Mouse (Mus musculus) megakaryocyte progenitor cell, adult 5-6 weeks (primary cell): ENCODE measurements around the gene Hoxa3. TPM values are rescaled to one million over a fixed set of nuclear protein-coding genes. Genes with fewer than 3 reads are reported as not detected.
A peak's percentile ranks its signal among the peaks of the same experiment; 100 is the strongest.

Source experiments
- ATAC-seq: replicated peaks from 2 replicates; pipeline ENCODE4 v1.8.0; 2016; ENCODE audit warnings: mild to moderate bottlenecking, moderate TSS enrichment, inconsistent platforms; ENCODE audit not compliant: poor library complexity
- total RNA-seq, 2 experiments: library from RNA; stranded (forward) in 1 of 2; stranded (reverse) in 1 of 2; fragments of 157-497, 149-512 nt in 1 of 2; fragments of 200-1000 nt in 1 of 2; gene quantifications; 2 replicates each; pipeline versions ENCODE4 v1.2.3 to v1.2.4; 2015 to 2017

Gene Hoxa3
- total RNA-seq, 2 experiments from 2014 or later, result 0.42 to 2.1 TPM

DNA sequence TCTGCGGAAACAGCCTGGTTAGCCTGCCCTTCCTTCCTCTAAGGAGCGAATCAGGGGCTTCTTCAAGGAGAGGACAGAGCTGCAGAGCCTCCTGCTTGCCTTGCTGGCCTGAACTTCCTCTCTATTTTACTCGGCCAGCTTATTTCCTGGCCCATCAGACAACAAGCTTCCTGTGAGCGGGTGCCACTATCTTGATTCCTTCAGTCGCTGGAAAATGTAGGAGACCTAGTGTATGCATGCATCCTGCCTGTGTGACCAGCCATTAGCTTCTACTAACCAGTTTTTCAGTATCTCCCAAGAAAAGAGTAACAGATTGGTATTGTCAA is 42.3 kb downstream of the Hoxa3 start:
- no peak for ATAC-seq

- no peak for ATAC-seq
Measured at GRCm38 (mm10) chr6:52170166-52170897, 42.8 kb downstream of the Hoxa3 start.

GRCm38 (mm10) chr6:52169499-52170165 is 43.5 kb downstream of the Hoxa3 start:
- no peak for ATAC-seq

- ATAC-seq, result no peak
Measured at GRCm38 (mm10) chr6:52168191-52169055, 44.7 kb downstream of the Hoxa3 start.

DNA sequence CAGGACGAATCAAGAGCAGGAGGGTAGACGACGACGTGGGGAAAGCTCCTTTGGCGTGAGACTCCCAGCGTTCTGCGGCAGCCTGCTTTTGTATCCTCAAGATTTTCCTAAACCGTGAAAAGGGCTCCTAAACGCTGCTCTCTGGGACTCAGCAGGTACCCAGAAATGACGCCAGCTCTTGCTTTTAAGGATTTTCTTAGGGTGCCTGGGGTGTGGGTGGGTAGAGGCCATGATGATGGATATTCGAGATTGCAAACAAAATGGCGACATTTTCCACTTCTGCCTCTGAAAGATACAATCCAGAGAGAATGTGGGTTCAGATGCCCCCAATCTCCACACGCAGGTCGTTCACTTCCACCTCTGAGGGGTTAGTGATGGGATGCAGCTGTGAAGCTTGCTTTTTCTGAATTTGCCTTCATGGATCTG is 45.4 kb downstream of the Hoxa3 start:
- no peak for ATAC-seq

DNA sequence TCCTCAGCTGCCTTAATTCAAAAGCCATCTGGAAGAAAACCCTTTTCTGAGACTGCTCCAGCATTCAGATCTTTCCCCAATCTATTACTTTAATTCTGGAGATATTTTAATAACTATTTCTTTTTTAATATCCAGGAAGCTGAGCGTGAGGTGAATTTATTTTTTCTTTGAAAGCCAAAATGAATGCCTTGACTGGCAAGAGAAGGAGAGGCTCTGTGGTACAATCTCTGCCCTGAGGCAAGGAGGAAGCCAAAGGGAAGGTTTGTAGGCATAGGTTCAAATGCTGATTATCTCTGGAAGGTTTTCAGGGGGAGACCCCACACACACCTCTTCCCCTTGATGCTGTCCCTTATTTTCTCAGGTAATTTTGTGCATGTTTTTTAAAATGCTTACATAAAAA is 46.0 kb downstream of the Hoxa3 start:
- ATAC-seq, result no peak

GRCm38 (mm10) chr6:52166431-52167077 is 46.6 kb downstream of the Hoxa3 start:
- no peak for ATAC-seq

- no peak for ATAC-seq
Measured at GRCm38 (mm10) chr6:52165441-52166370, 47.4 kb downstream of the Hoxa3 start.

DNA sequence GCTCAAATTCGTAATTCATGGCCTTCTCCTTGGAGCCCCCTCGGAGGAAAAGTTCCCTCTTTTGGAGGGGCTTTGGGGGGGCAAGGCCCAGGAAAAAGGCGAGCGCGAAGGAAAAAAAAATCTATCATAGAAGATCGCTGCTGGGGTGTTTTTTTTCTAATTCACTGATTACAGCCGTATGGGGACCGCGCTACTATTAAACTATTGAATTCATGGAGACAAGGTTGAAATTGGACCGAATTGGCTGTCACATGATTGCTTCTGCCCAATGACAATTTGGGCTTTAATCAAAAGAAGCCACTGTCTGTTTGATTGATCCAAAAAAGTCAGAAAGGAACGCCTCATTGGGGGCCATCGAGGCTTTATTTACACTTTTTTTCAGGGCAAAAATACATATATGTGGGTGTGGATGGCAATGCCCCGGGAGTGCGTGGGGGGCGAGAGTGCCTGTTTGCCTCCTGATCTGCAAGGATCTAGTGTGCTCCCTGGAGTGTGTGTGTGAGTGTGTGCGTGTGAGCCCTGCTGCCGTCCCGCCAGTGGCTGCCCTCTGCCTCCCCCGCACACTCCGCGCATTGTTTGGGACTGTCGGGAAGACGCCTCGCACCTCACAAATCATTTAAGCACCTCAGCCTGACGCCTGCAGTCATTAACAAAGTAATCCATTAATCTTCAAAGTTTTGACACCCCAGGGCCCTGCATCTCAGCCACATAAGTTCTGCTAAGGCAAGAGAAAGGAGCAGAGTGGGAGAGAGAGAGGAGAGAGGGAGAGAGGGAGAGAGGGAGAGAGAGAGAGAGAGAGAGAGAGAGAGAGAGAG is 48.3 kb downstream of the Hoxa3 start, which contains the start of gene Hoxa2:
TSS of gene Hoxa2 (minus strand) at position 206 of the 815 bp plus-strand sequence.
- ATAC-seq, result no peak

- no peak for ATAC-seq
Measured at GRCm38 (mm10) chr6:52164051-52164625, 49.0 kb downstream of the Hoxa3 start.

GRCm38 (mm10) chr6:52163366-52164031 is 49.6 kb downstream of the Hoxa3 start:
- ATAC-seq, result no peak

DNA sequence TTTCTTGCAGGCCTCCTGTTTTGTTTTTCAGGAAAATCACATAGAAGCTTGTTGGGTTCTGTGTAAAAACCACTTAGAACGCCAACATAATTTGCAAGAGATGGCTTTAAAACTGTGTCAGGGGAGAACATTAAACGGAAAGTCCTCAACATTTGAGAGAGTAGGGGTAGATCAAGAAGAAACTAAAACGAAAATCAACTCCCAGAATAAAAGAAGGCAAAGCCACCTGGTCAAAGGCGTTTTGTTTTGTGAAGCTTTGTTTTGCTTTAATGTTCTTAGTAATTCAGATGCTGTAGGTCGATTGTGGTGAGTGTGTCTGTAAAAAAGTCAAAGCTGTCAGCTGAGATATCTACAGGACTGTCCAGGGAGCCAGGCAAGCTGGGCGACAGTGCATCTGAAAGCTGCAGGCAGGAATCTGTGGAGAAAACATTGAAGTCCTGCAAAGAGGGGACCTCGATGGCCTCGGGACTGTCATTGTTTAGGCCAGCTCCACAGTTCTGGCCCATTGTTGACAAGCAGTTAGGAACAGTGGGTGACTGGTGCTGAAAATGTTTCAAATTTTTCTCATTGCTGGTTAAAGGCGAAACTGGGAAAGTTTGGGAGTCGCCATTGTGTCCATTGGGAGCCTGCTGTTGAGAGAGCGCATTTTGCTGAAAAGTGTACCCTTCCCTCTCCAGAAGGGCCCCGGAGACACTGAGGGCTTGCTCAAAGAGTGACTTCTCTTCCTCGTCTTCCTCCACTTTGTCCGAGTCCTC is 50.3 kb downstream of the Hoxa3 start:
- ATAC-seq, result no peak

- no peak for ATAC-seq
Measured at GRCm38 (mm10) chr6:52162093-52162380, 51.1 kb downstream of the Hoxa3 start.

DNA sequence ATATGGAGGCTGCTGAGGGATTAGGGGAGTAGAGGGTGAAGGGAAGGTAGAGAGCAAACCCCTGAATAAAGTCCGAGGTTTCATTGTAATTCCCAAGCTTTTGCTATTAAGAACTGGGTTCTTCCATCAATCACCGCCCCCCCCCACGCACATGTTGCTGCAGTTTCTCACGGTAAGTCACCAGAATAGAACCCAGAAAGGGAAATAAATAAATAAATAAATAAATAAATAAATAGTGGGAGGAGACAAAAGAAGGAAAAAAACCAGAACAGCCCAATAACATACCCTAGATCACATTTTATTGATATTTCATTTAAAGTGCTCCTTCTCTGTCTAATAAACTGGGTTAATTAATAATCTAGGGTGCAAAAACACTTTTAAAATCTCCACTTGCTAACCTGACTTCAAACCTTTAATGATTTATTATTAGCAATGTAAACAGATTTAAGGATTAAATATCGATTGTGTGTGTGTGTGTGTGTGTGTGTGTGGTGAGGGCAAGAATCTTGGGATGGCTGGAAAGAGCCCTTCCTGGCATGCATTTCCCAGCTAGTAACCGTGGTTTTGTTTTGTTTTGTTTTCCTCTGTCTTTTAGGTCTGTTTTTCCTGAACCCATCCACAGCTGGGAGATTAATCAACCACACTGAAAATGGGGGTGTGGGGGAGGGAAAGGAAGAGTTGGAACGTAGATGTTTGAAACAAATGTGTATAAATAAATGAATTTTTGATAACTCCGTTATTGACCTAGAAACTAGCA is 51.6 kb downstream of the Hoxa3 start:
- no peak for ATAC-seq

DNA sequence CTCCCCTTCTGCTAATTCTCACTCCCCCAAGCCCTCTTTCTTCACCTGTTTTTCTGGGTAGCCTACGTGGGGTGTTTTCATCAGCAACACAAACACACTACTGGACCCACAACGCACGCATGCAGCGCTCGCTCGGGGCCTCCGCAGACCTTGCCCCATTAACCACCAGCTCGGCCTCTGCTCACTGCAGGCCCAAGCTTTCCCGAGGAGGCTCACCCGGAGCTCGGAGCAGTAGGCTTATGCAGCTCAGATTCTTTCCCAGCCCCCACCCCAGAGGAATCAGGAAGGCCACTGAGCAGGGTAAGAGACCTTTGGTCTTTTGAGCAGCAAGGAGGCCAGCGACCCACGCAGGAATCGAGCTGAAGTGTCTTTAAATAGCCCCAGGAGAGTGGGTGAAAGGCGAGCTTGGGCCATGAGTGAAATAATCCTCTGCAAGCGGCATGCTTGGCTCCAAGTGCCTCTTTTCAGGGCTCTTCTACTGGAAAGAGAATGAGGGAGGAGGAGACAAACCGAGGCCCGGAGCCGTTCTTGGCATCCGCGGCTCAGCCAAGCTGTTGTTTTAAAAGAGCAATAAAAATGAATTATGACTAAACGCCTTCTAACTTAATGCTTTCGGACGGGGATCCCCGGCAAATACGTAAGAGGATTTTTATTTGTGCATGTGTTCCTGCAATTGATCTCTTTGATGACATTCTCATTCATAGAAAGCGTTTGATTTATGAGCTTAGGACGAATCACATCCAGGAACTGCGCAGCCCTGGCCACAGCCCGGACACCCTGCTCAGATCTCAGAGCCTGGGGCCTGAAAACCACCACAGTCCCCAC is 52.4 kb downstream of the Hoxa3 start:
- ATAC-seq, result no peak

GRCm38 (mm10) chr6:52159979-52160378 is 53.2 kb downstream of the Hoxa3 start:
- peak; percentile 26 for ATAC-seq
